Mouse (Mus musculus) MEL (cell line): ENCODE data around the gene Olfr113. TPM values are rescaled to one million over a fixed set of nuclear protein-coding genes. Genes with fewer than 3 reads are reported as not detected.
"Not testable (repeated sequence)": the region's sequence is repeated elsewhere in the genome, so short reads cannot be mapped to it uniquely, and the experiment has no call there.

ENCODE experiments used
- DNase-seq: peaks from one replicate; pipeline ENCODE4 v3.0.0; 2011; ENCODE audit warnings: low read depth, low spot score
- H3K27ac ChIP-seq: 2 replicates; pipeline ENCODE4 v1.5.1; 2012; ENCODE audit warnings: low read depth, mild to moderate bottlenecking, control low read depth, low read length, moderate library complexity; ENCODE audit not compliant: control insufficient read depth
- H3K27me3 ChIP-seq, 2 experiments: fragments of 150-350 bp in 1 of 2; sonication (generic) in 1 of 2; 2 replicates each; pipeline ENCODE4 v1.6.1; 2012; ENCODE audit warnings: low read length in 2 of 2, mild to moderate bottlenecking in 2 of 2, improper control_type of control experiment in 1 of 2, moderate library complexity in 1 of 2; ENCODE audit not compliant: insufficient read depth in 2 of 2, control insufficient read depth in 1 of 2
- H3K36me3 ChIP-seq, 2 experiments: 2 replicates each; pipeline ENCODE4 v1.6.1; 2012 to 2014; ENCODE audit warnings: low read length in 2 of 2, improper control_type of control experiment in 1 of 2, inconsistent platforms in 1 of 2, mild to moderate bottlenecking in 1 of 2; ENCODE audit not compliant: insufficient read depth in 2 of 2, control insufficient read depth in 1 of 2
- H3K4me1 ChIP-seq, 2 experiments: fragments of 150-350 bp in 1 of 2; sonication (generic) in 1 of 2; 2 replicates each; pipeline ENCODE4 v1.6.1; 2012; ENCODE audit warnings: low read length in 2 of 2, improper control_type of control experiment in 1 of 2, mild to moderate bottlenecking in 1 of 2; ENCODE audit not compliant: insufficient read depth in 2 of 2, control insufficient read depth in 1 of 2
- H3K4me3 ChIP-seq, 2 experiments: fragments of 150-350 bp in 1 of 2; sonication (generic) in 1 of 2; 2 replicates each; pipeline ENCODE4 v1.5.1; 2012; ENCODE audit warnings: low read depth in 2 of 2, low read length in 2 of 2, mild to moderate bottlenecking in 2 of 2, moderate library complexity in 2 of 2, control low read depth in 1 of 2, improper control_type of control experiment in 1 of 2; ENCODE audit not compliant: control insufficient read depth in 1 of 2, insufficient read depth in 1 of 2
- H3K79me2 ChIP-seq: 2 replicates; pipeline ENCODE4 v1.6.1; 2012; ENCODE audit warnings: mild to moderate bottlenecking, low read length, moderate library complexity; ENCODE audit not compliant: control insufficient read depth, poor library complexity, insufficient read depth
- H3K9ac ChIP-seq: 2 replicates; pipeline ENCODE4 v1.6.1; 2012; ENCODE audit warnings: low read depth, mild to moderate bottlenecking, control low read depth, low read length, moderate library complexity; ENCODE audit not compliant: control insufficient read depth, poor library complexity, severe bottlenecking
- H3K9me3 ChIP-seq: fragments of 150-350 bp; sonication (generic); replicated peaks from 2 replicates; pipeline ENCODE4 v1.6.1; 2012; ENCODE audit warnings: mild to moderate bottlenecking, low read length, improper control_type of control experiment, moderate library complexity; ENCODE audit not compliant: insufficient read depth
- CTCF ChIP-seq, 3 experiments: IDR thresholded peaks in 2 of 3; conservative IDR thresholded peaks in 1 of 3; 2 replicates each; pipeline ENCODE4 v1.5.1; 2011 to 2012; ENCODE audit warnings: low read length in 3 of 3, low read depth in 2 of 3, mild to moderate bottlenecking in 2 of 3, improper control_type of control experiment in 1 of 3, inconsistent platforms in 1 of 3, mixed read lengths in 1 of 3, moderate library complexity in 1 of 3; ENCODE audit not compliant: control insufficient read depth in 1 of 3, insufficient read depth in 1 of 3, poor library complexity in 1 of 3, severe bottlenecking in 1 of 3
- E2F4 ChIP-seq: IDR thresholded peaks from 2 replicates; pipeline ENCODE4 v1.6.1; 2011; ENCODE audit warnings: low read depth, low read length, improper control_type of control experiment, borderline replicate concordance
- GATA1 ChIP-seq: IDR thresholded peaks from 2 replicates; pipeline ENCODE4 v1.6.1; 2011; ENCODE audit warnings: low read depth, low read length, improper control_type of control experiment
- JUND ChIP-seq: IDR thresholded peaks from 2 replicates; pipeline ENCODE4 v1.6.1; 2011; ENCODE audit warnings: low read depth, mild to moderate bottlenecking, improper control_type of control experiment, low read length
- KAT2A ChIP-seq: conservative IDR thresholded peaks from 2 replicates; pipeline ENCODE4 v1.6.1; 2012; ENCODE audit warnings: low read depth, low read length, improper control_type of control experiment, inconsistent platforms
- MAFK ChIP-seq: IDR thresholded peaks from 2 replicates; pipeline ENCODE4 v1.6.1; 2011; ENCODE audit warnings: low read depth, mild to moderate bottlenecking, low read length, improper control_type of control experiment, borderline replicate concordance
- MAX ChIP-seq: IDR thresholded peaks from 2 replicates; pipeline ENCODE4 v1.6.1; 2011; ENCODE audit warnings: low read length, improper control_type of control experiment
- MAZ ChIP-seq: IDR thresholded peaks from 2 replicates; pipeline ENCODE4 v1.6.1; 2012; ENCODE audit warnings: low read depth, mild to moderate bottlenecking, inconsistent platforms, low read length, improper control_type of control experiment
- NELFE ChIP-seq: IDR thresholded peaks from 2 replicates; pipeline ENCODE4 v1.6.1; 2011; ENCODE audit warnings: low read depth, low read length, improper control_type of control experiment
- POLR2A ChIP-seq, 2 experiments: IDR thresholded peaks; 2 replicates each; pipeline ENCODE4 v1.6.1; 2011 to 2012; ENCODE audit warnings: low read length in 2 of 2, mild to moderate bottlenecking in 2 of 2, control low read depth in 1 of 2, improper control_type of control experiment in 1 of 2, low read depth in 1 of 2, moderate library complexity in 1 of 2; ENCODE audit not compliant: control insufficient read depth in 1 of 2, insufficient read depth in 1 of 2, poor library complexity in 1 of 2
- RAD21 ChIP-seq: IDR thresholded peaks from 2 replicates; pipeline ENCODE4 v1.6.1; 2011; ENCODE audit warnings: mild to moderate bottlenecking, low read depth, low read length, improper control_type of control experiment
- SIN3A ChIP-seq: IDR thresholded peaks from 2 replicates; pipeline ENCODE4 v1.6.1; 2012; ENCODE audit warnings: low read length, improper control_type of control experiment, inconsistent platforms
- TAL1 ChIP-seq: IDR thresholded peaks from 2 replicates; pipeline ENCODE4 v1.6.1; 2012; ENCODE audit warnings: mild to moderate bottlenecking, inconsistent platforms, low read length, moderate library complexity, mixed read lengths
- TCF12 ChIP-seq: IDR thresholded peaks from 2 replicates; pipeline ENCODE4 v1.6.1; 2014; ENCODE audit warnings: low read depth, mild to moderate bottlenecking, inconsistent platforms, low read length, improper control_type of control experiment, moderate library complexity
- USF1 ChIP-seq: IDR thresholded peaks from 2 replicates; pipeline ENCODE4 v1.6.1; 2014; ENCODE audit warnings: low read depth, mild to moderate bottlenecking, inconsistent platforms, low read length, improper control_type of control experiment, moderate library complexity
- ZC3H11A ChIP-seq: IDR thresholded peaks from 2 replicates; pipeline ENCODE4 v1.6.1; 2012; ENCODE audit warnings: low read depth, mild to moderate bottlenecking, inconsistent platforms, low read length, improper control_type of control experiment
- ZKSCAN1 ChIP-seq: IDR thresholded peaks from 2 replicates; pipeline ENCODE4 v1.6.1; 2012; ENCODE audit warnings: low read depth, mild to moderate bottlenecking, inconsistent platforms, low read length, improper control_type of control experiment, moderate library complexity
- ZMIZ1 ChIP-seq: IDR thresholded peaks from 2 replicates; pipeline ENCODE4 v1.6.1; 2012; ENCODE audit warnings: low read depth, mild to moderate bottlenecking, inconsistent platforms, low read length, improper control_type of control experiment, moderate library complexity
- polyA plus RNA-seq, 2 experiments: library from polyadenylated mRNA; stranded (reverse) in 1 of 2; unstranded in 1 of 2; fragments of >175 nt in 1 of 2; fragments of >200 nt in 1 of 2; gene quantifications; 2 replicates each; pipeline versions ENCODE4 v1.2.1 to v1.2.4; 2012; ENCODE audit warnings: low replicate concordance in 2 of 2, low read depth in 1 of 2; ENCODE audit not compliant: insufficient read length in 2 of 2, insufficient read depth in 1 of 2, missing spikeins in 1 of 2
- total RNA-seq: library from RNA; depleted of rRNA; stranded (reverse); fragments of 300-350 nt; gene quantifications from 2 replicates; pipeline ENCODE4 v1.2.3, GENCODE M21; 2012

Gene Olfr113
- total and polyA plus RNA-seq, 3 experiments = not detected

- no peaks in the 10 kb centered on the region for H3K36me3 ChIP-seq
- no peak overlapping the region for H3K4me3 ChIP-seq
- H3K4me1 ChIP-seq = no peaks in the 10 kb centered on the region; a peak in 1 of 4 replicates
- H3K9ac ChIP-seq = no peak overlapping the region
- H3K9me3 ChIP-seq = no peaks in the 10 kb centered on the region
- no peak for DNase-seq
- no peaks in the 10 kb centered on the region for H3K27me3 ChIP-seq
- TF ChIP-seq GATA1 = no peak
- no peak for TF ChIP-seq MAFK
- TF ChIP-seq KAT2A = no peak
- no peak for TF ChIP-seq CTCF (IDR thresholded peaks at IDR 0.05 in 2 of 3, conservative IDR thresholded peaks at IDR 0.05 in 1 of 3; ENCODE audit: control insufficient read depth in 1 of 3, insufficient read depth in 1 of 3, low read depth in 2 of 3, low read length in 3 of 3, poor library complexity in 1 of 3, severe bottlenecking in 1 of 3)
- no peak for TF ChIP-seq JUND
- no peak for TF ChIP-seq TCF12
- TF ChIP-seq RAD21 = no peak
- TF ChIP-seq SIN3A = no peak
- TF ChIP-seq MAX = no peak
- TF ChIP-seq TAL1 = no peak
- no peak for TF ChIP-seq E2F4
- no peak for TF ChIP-seq ZMIZ1
- TF ChIP-seq USF1 = no peak
- TF ChIP-seq MAZ = no peak
- TF ChIP-seq NELFE = no peak
- TF ChIP-seq POLR2A (IDR thresholded peaks at IDR 0.05; ENCODE audit: control insufficient read depth in 1 of 2, insufficient read depth in 1 of 2, low read depth in 1 of 2, low read length in 2 of 2, poor library complexity in 1 of 2) = no peak
- TF ChIP-seq ZC3H11A = no peak
- no peak for TF ChIP-seq ZKSCAN1
- H3K79me2 ChIP-seq = no peaks in the 10 kb centered on the region
- no peak overlapping the region for H3K27ac ChIP-seq
These were observed 35.9 kb downstream of the Olfr113 start for GRCm38 (mm10) chr17:37541454-37542119.

DNA sequence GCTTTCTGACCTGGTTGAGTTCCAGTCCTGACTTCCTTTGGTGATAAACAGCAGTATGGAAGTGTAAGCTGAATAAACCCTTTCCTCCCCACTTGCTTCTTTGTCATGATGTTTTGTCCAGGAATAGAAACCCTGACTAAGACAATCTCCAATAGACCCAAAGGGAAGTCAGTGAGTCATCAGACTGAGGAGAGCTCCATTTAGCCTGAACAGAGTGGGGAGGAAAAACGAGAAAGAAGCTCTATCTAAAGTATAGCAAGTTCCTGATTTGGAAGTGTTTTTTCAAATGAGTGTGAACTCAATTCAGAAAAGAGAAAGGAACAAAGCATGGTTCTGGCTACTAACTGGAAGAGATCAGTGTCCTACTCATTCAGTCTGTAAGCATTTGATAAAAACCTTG lies 39.0 kb downstream of the Olfr113 start:
- H3K9ac ChIP-seq, H3K36me3 ChIP-seq, H3K27ac ChIP-seq, H3K4me1 ChIP-seq, H3K79me2 ChIP-seq, H3K4me3 ChIP-seq, DNase-seq, H3K9me3 ChIP-seq, H3K27me3 ChIP-seq: not testable (repeated sequence)
